Mouse (Mus musculus) forebrain, embryonic 13.5 days (tissue): ENCODE results near the gene Tpst1. TPM values are rescaled to one million over a fixed set of nuclear protein-coding genes. Genes with fewer than 3 reads are reported as not detected.

Experiments used
- ATAC-seq: fragments of 200-750 bp; cut with Nextera tagmentation; 2 replicates; pipeline ENCODE4 v1.8.0; 2017
- H3K27ac ChIP-seq: fragments of 300-500 bp; sonication (generic); 2 replicates; pipeline ENCODE4 v1.5.1; 2015; ENCODE audit warnings: inconsistent platforms, mild to moderate bottlenecking, moderate library complexity
- H3K27me3 ChIP-seq: fragments of 300-500 bp; sonication (generic); 2 replicates; pipeline ENCODE4 v1.6.1; 2015; ENCODE audit warnings: mild to moderate bottlenecking, inconsistent platforms
- H3K36me3 ChIP-seq: fragments of 300-500 bp; sonication (generic); 2 replicates; pipeline ENCODE4 v1.6.1; 2015; ENCODE audit warnings: mild to moderate bottlenecking, inconsistent platforms; ENCODE audit not compliant: poor library complexity, severe bottlenecking
- H3K4me1 ChIP-seq: fragments of 300-500 bp; sonication (generic); 2 replicates; pipeline ENCODE4 v1.6.1; 2015; ENCODE audit warnings: inconsistent platforms
- H3K4me2 ChIP-seq: fragments of 300-500 bp; sonication (generic); 2 replicates; pipeline ENCODE4 v1.6.1; 2015; ENCODE audit warnings: inconsistent platforms, mild to moderate bottlenecking, moderate library complexity
- H3K4me3 ChIP-seq: fragments of 300-500 bp; sonication (generic); 2 replicates; pipeline ENCODE4 v1.5.1; 2015; ENCODE audit warnings: mild to moderate bottlenecking, inconsistent platforms
- H3K9ac ChIP-seq: fragments of 300-500 bp; sonication (generic); 2 replicates; pipeline ENCODE4 v1.6.1; 2015; ENCODE audit warnings: mild to moderate bottlenecking, inconsistent platforms
- H3K9me3 ChIP-seq: fragments of 300-500 bp; sonication (generic); replicated peaks from 2 replicates; pipeline ENCODE4 v1.6.1; 2016; ENCODE audit warnings: inconsistent platforms
- WGBS: fragments of 180-500 bp; shearing (Covaris S2); methylation state at CpG from one replicate; pipeline ENCODE4 v1.1.7; 2015; 5-methylcytosine and 5-hydroxymethylcytosine counted together
- polyA plus RNA-seq: library from polyadenylated mRNA; unstranded; fragments of >200 nt; fragmentation: Nextera tagmentation; extraction: Ambion mirVana; gene quantifications from 2 replicates; pipeline ENCODE4 v1.2.1, GENCODE M21; 2015

Gene Tpst1
- polyA plus RNA-seq, 1 experiment from 2014 or later: 50.2 TPM

- ATAC-seq: no peak
- no peak overlapping the region for H3K9ac ChIP-seq
- no peak overlapping the region for H3K4me3 ChIP-seq
- H3K27ac ChIP-seq: no peak overlapping the region
- H3K4me1 ChIP-seq: no peaks in the 10 kb centered on the region
- H3K4me2 ChIP-seq: no peak overlapping the region
- peaks cover 85% of the 10 kb centered on the region for H3K36me3 ChIP-seq
- H3K27me3 ChIP-seq: no peaks in the 10 kb centered on the region
- WGBS: 91% methylated on average over 3 of the region's 3 CpGs
- H3K9me3 ChIP-seq: no peaks in the 10 kb centered on the region
These were observed 29.4 kb upstream of the Tpst1 start for GRCm38 (mm10) chr5:130043741-130044140.

GRCm38 (mm10) chr5:130044201-130044695 is 28.9 kb upstream of the Tpst1 start:
- ATAC-seq: no peak
- Histone ChIP-seq H3K36me3 (peaks cover 88% of the 10 kb centered on the region), H3K4me1 (no peaks in the 10 kb centered on the region), H3K9ac (no peak overlapping the region), H3K27me3 (no peaks in the 10 kb centered on the region), H3K4me2 (no peak overlapping the region), H3K27ac (no peak overlapping the region), H3K4me3 (no peak overlapping the region), H3K9me3 (no peaks in the 10 kb centered on the region)
- WGBS: 85% methylated on average over 7 of the region's 7 CpGs

GRCm38 (mm10) chr5:130046100-130046499 is 27.0 kb upstream of the Tpst1 start:
- 82% methylated on average over 7 of the region's 7 CpGs for WGBS
- no peak for ATAC-seq
- Histone ChIP-seq H3K4me3 (no peak overlapping the region), H3K9me3 (no peaks in the 10 kb centered on the region), H3K4me1 (no peaks in the 10 kb centered on the region), H3K36me3 (peaks cover 83% of the 10 kb centered on the region), H3K27me3 (no peaks in the 10 kb centered on the region), H3K4me2 (no peak overlapping the region), H3K9ac (no peak overlapping the region), H3K27ac (no peak overlapping the region)

- no peak overlapping the region for H3K27ac ChIP-seq
- H3K4me2 ChIP-seq: no peak overlapping the region
- no peaks in the 10 kb centered on the region for H3K4me1 ChIP-seq
- WGBS: 95% methylated on average over 10 of the region's 10 CpGs
- no peak overlapping the region for H3K9ac ChIP-seq
- no peaks in the 10 kb centered on the region for H3K9me3 ChIP-seq
- no peak for ATAC-seq
- no peak overlapping the region for H3K4me3 ChIP-seq
- H3K27me3 ChIP-seq: no peaks in the 10 kb centered on the region
- peaks cover 83% of the 10 kb centered on the region for H3K36me3 ChIP-seq
These were observed 26.5 kb upstream of the Tpst1 start for GRCm38 (mm10) chr5:130046589-130046988.

- H3K36me3 ChIP-seq: peaks cover 81% of the 10 kb centered on the region
- WGBS: 77% methylated on average over 6 of the region's 6 CpGs
- H3K9ac ChIP-seq: no peak overlapping the region
- H3K9me3 ChIP-seq: no peaks in the 10 kb centered on the region
- ATAC-seq: no peak
- H3K4me3 ChIP-seq: no peak overlapping the region
- H3K27me3 ChIP-seq: no peaks in the 10 kb centered on the region
- no peak overlapping the region for H3K4me2 ChIP-seq
- H3K27ac ChIP-seq: no peak overlapping the region
- H3K4me1 ChIP-seq: no peaks in the 10 kb centered on the region
These were observed 26.1 kb upstream of the Tpst1 start for GRCm38 (mm10) chr5:130047013-130047412.

GRCm38 (mm10) chr5:130048786-130049520 is 24.2 kb upstream of the Tpst1 start:
- Histone ChIP-seq H3K9ac (no peak overlapping the region), H3K27ac (no peak overlapping the region), H3K4me2 (no peak overlapping the region), H3K4me1 (no peaks in the 10 kb centered on the region), H3K27me3 (no peaks in the 10 kb centered on the region), H3K36me3 (peaks cover 75% of the 10 kb centered on the region), H3K9me3 (no peaks in the 10 kb centered on the region), H3K4me3 (no peak overlapping the region)
- no peak for ATAC-seq
- 87% methylated on average over 15 of the region's 15 CpGs for WGBS

GRCm38 (mm10) chr5:130050416-130050815 is 22.7 kb upstream of the Tpst1 start:
- Histone ChIP-seq H3K9ac (no peak overlapping the region), H3K4me3 (no peak overlapping the region), H3K36me3 (peaks cover 66% of the 10 kb centered on the region), H3K9me3 (no peaks in the 10 kb centered on the region), H3K27ac (no peak overlapping the region), H3K4me2 (no peak overlapping the region), H3K27me3 (no peaks in the 10 kb centered on the region), H3K4me1 (no peaks in the 10 kb centered on the region)
- 0 out of 2 replicates have a peak, but pooled peaks have one; percentile 48 for ATAC-seq
- WGBS: 59% methylated on average over 6 of the region's 6 CpGs

GRCm38 (mm10) chr5:130051073-130051860 is 21.9 kb upstream of the Tpst1 start:
- no peak overlapping the region for H3K27ac ChIP-seq
- H3K27me3 ChIP-seq: no peaks in the 10 kb centered on the region
- ATAC-seq: no peak
- 85% methylated on average over 15 of the region's 15 CpGs for WGBS
- H3K36me3 ChIP-seq: peaks cover 63% of the 10 kb centered on the region
- no peak overlapping the region for H3K9ac ChIP-seq
- no peak overlapping the region for H3K4me2 ChIP-seq
- no peaks in the 10 kb centered on the region for H3K9me3 ChIP-seq
- no peak overlapping the region for H3K4me3 ChIP-seq
- no peaks in the 10 kb centered on the region for H3K4me1 ChIP-seq

GRCm38 (mm10) chr5:130052510-130052909 is 20.6 kb upstream of the Tpst1 start:
- no peak overlapping the region for H3K9ac ChIP-seq
- H3K9me3 ChIP-seq: no peaks in the 10 kb centered on the region
- H3K4me3 ChIP-seq: no peak overlapping the region
- H3K4me2 ChIP-seq: no peak overlapping the region
- H3K4me1 ChIP-seq: no peaks in the 10 kb centered on the region
- H3K36me3 ChIP-seq: peaks cover 50% of the 10 kb centered on the region
- H3K27me3 ChIP-seq: no peaks in the 10 kb centered on the region
- no peak for ATAC-seq
- no peak overlapping the region for H3K27ac ChIP-seq
- 75% methylated on average over 5 of the region's 5 CpGs for WGBS

- Histone ChIP-seq H3K9me3 (no peaks in the 10 kb centered on the region), H3K4me1 (no peaks in the 10 kb centered on the region), H3K36me3 (peaks cover 49% of the 10 kb centered on the region), H3K27ac (no peak overlapping the region), H3K4me2 (no peak overlapping the region), H3K4me3 (no peak overlapping the region), H3K27me3 (no peaks in the 10 kb centered on the region), H3K9ac (no peak overlapping the region)
- no peak for ATAC-seq
- 91% methylated on average over 6 of the region's 6 CpGs for WGBS
These were observed 20.2 kb upstream of the Tpst1 start for GRCm38 (mm10) chr5:130052955-130053354.

GRCm38 (mm10) chr5:130055688-130056087 is 17.4 kb upstream of the Tpst1 start:
- 96% methylated on average over 4 of the region's 4 CpGs for WGBS
- peaks cover 53% of the 10 kb centered on the region for H3K36me3 ChIP-seq
- no peak for ATAC-seq

GRCm38 (mm10) chr5:130056303-130056702 is 16.8 kb upstream of the Tpst1 start:
- 98% methylated on average over 2 of the region's 2 CpGs for WGBS
- ATAC-seq: no peak

More at GRCm38 (mm10) chr5:130055688-130056087, 17.4 kb upstream of the Tpst1 start:
- Histone ChIP-seq H3K4me1 (no peaks in the 10 kb centered on the region), H3K27me3 (no peaks in the 10 kb centered on the region), H3K27ac (no peak overlapping the region), H3K4me2 (no peak overlapping the region), H3K4me3 (no peak overlapping the region), H3K9me3 (no peaks in the 10 kb centered on the region), H3K9ac (no peak overlapping the region)

More at GRCm38 (mm10) chr5:130056303-130056702, 16.8 kb upstream of the Tpst1 start:
- no peaks in the 10 kb centered on the region for H3K9me3 ChIP-seq
- H3K27ac ChIP-seq: no peak overlapping the region
- H3K36me3 ChIP-seq: peaks cover 51% of the 10 kb centered on the region
- no peak overlapping the region for H3K4me3 ChIP-seq
- H3K27me3 ChIP-seq: no peaks in the 10 kb centered on the region
- H3K4me1 ChIP-seq: no peaks in the 10 kb centered on the region
- no peak overlapping the region for H3K9ac ChIP-seq
- H3K4me2 ChIP-seq: no peak overlapping the region
